Mouse (Mus musculus) c-Kit-positive CD71-negative TER-119-negative erythroid progenitor cells, embryonic 14.5 days (primary cell): ENCODE data around the gene Cers6.

Experiments
- DNase-seq: peaks from one replicate; pipeline ENCODE4 v3.0.0-alpha.2; 2013; ENCODE audit warnings: low read depth

Gene Cers6

DNA sequence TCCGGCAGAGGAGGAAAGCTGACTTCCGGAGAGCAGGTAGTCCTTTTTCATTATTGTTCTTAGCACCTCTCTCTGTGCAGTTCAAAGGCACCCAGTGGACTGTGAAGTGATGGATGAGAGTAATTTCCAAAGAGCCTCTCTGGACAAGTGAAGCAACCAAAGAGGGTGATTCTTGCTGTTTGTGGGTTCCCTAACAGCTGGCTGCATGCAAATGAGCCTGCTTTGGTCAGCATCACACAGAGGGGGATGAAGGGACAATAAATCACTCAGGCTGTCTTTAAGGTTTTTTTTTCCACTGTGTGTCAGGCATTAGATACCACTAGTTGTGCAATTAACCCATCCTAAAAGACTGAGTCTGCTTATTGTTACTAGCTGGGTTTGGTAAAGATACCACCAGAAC is 258.5 kb downstream of the Cers6 start:
- no peak for DNase-seq

DNA sequence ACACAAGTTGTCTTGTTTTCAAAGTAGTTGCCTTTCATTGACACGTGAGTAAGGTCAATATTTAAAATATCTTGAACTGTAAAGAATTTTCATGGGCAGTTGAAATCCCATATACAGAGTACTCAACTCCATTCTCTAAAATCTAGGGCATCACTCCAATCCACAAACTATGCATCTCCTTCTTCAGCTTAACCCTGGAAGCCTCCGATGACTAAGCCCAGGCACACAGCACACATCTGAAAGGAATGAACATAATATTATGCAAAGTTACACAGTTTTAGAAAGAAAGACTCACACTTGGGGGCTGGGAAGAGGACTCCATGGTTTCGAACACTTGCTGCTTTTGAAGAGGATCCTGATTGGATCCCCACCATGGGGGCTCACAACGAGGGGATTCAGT is 260.4 kb downstream of the Cers6 start:
- DNase-seq = no peak

DNA sequence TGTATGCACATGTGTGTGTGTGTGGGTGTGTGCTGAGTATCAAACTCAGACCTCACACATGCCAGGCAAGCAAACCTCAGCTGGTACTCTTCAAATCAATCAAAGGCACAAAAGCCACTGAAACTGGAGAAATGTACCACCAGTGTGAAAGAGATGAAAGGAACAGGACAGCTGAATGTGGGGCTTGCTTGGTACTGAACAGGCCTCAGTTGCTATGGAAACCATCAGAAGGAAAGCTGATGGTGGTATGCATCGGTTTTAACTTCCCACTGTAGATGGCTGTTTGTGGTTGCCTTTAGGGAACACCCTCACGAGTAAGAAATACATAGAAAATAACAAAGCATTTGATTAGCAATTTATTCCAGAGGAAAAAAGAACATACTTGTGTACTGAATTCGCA is 264.2 kb downstream of the Cers6 start:
- no peak for DNase-seq

DNA sequence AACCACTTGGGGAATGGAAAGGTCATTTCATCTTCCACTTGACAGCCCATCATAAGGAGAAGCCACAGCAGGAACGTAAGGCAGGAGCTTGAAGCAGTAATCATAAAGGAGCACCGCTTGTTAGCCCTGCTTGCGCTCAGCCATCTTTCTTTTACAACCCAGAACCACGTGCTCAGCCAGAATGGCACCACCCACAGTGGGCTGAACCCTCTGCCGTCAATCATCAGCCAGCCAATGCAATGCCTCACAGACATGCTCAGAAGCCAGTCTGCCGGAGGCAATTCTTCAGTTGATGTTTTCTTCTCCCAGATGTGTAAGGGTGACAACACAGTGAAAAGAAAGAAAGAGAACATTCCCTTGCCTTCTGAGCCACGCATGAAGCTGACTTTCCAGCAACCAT is 267.1 kb downstream of the Cers6 start:
- DNase-seq = no peak

DNA sequence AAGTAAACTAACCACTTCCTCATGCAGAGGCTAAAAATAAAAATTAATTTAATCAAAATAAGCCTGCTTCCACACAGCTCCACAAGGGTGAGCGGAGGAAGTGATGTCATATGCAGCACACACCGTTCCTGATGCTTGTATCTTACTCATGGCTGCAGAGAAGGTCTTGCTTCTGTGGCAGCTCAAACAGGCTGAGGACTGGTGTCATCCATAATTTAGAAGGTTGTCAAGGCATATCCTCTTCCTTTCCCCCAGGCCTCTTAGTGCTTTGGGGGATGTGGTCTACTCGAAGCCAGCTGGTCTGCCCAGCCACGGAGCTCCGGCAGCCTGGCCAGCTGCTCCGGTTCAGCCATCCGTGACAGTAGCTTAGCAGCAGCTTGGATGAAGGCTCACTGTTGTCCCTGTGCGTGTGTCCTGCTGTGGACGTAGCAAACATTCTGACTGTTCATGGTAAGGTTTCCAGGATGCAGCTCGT is 267.7 kb downstream of the Cers6 start:
- peak; percentile 18 for DNase-seq

DNA sequence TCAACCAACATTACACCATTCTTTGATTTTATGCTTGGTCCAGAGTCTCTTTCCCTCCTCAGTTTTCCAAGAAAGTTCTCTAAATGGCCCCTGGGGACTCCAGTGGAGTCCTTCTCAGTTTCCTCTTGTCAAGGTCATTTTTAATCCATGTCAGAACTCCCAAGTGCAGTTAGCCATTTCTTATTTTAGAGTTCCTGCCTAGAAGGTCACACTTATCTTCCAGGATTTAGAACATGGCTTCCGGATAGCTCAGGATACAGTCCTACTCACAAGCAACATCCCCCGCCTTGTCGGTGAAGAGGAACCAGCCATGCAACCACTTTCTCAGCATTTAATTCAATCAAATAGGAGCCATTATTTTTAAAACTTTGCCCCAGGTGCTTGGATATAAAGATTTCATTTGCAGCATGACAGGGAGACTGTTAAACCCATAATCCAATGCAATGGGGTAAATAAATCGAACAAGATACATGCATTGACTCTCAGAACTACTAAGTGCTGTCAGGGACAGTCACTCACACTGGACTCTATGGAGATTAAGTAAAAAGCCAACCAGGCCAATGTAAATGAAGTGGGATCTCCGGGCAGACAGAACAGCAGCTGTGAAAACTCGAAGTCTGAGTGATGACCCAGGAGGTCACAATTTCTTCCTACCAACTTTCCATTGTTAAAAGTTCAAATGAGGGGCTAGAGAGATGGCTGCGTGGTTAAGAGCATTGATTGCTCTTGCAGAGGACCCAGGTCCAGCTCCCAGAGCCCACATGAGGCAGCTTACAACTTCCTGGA is 268.4 kb downstream of the Cers6 start:
- DNase-seq = no peak

- no peak for DNase-seq
These were observed 270.8 kb downstream of the Cers6 start for GRCm38 (mm10) chr2:69132046-69132445.

- DNase-seq = no peak
These were observed 271.3 kb downstream of the Cers6 start for GRCm38 (mm10) chr2:69132488-69133040.

DNA sequence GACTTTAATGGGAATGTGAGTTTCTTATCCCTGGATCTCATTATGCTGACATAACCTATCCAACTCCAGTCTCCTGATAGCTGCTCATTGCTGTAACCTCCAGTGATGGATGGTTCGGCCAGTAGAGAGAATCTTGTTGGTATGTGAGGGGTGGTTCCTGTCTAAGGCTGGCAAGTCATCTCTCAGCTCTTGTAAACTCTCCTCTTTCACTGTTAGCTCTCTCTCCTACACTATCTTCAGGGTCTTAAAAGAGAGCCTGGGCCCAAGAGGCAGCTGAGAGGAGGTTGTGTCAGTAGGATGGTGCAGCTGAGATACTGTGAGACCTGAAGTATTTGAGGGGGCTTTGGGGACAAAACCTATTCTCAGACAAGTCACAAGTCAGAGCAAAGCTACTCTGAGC is 272.9 kb downstream of the Cers6 start:
- no peak for DNase-seq

- no peak for DNase-seq
These were observed 273.7 kb downstream of the Cers6 start for GRCm38 (mm10) chr2:69134937-69135336.

GRCm38 (mm10) chr2:69135661-69136576 is 274.7 kb downstream of the Cers6 start, which contains the start of gene Nostrin:
Nostrin (plus strand) TSS chr2:69135800.
- DNase-seq = peak; percentile 16

- no peak for DNase-seq
These were observed 276.3 kb downstream of the Cers6 start for GRCm38 (mm10) chr2:69137406-69138084.

DNA sequence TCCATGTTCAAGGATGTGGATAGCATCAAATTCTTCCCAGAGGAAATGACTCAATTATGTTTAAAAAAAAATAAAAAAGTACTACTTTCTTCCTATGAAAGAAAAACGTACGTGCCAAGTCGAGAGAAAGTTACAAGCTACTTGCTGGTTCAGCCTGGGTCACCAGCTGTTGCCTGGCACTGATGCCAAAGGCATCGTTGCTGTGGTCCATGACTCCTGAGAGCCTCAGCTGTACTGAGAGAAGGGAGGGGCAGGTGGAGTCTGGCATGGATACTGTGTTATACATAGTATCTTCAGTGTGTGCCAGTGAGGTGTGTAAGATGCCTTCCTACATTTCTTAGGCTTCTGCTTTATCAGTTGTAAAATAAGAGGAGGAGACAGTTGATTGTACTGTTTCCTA is 277.5 kb downstream of the Cers6 start:
- no peak for DNase-seq

DNA sequence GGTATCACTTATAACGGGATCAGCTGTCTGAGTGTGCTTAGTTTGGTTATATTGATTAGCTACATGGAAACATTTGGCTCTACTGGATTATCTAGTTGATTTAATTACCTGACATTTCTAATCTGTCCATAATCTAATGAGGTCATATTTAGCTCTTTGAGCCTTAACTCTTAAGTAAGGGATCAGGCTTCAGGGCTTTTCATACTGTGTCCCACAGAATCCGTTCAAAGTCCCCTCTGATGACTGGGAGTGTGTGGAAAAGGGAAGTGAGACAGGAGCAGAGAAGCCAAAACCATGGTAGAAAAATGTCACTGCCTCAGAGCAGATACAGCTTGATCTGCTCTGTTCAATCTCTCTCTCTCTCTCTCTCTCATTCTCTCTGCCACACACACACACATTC is 279.0 kb downstream of the Cers6 start:
- no peak for DNase-seq

GRCm38 (mm10) chr2:69140816-69141215 is 279.6 kb downstream of the Cers6 start:
- no peak for DNase-seq

DNA sequence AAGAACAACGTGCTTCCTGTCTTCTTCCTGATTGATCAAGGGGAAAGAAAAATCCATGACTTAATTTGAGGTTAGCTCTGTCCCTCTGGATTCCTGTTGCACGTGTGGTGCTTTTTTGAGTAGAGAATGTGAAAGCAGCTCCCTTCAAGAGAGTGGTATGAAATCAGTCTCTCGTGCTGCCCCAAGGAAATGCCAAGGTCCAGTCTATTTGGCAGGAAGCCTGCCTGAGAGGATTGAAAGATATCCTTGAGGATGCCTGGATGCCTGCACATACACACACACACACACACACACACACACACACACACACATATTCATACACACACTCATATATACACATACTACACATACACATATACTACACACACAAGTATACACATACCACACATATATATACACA is 287.4 kb downstream of the Cers6 start:
- DNase-seq = no peak

- DNase-seq = no peak
These were observed 287.9 kb downstream of the Cers6 start for GRCm38 (mm10) chr2:69149154-69149553.

DNA sequence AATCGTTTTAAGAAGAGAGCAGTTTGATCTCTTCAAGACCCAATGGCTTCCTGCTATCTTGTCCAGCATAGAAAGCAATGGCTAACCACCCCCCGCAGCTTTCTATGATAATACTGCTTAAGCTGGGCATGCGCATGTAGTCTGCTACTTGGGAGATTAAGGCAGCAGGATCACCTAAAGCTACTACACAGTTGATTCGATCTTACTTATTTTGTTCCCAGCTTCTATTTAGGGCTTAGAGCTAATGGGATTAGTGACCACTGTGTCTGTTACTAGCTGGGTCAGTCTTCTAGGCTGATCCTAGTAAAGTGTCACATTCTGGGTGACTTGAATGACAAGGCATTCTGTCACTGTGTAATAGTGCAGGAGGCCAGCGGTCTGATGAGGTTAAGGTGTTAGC is 289.6 kb downstream of the Cers6 start:
- DNase-seq = no peak

DNA sequence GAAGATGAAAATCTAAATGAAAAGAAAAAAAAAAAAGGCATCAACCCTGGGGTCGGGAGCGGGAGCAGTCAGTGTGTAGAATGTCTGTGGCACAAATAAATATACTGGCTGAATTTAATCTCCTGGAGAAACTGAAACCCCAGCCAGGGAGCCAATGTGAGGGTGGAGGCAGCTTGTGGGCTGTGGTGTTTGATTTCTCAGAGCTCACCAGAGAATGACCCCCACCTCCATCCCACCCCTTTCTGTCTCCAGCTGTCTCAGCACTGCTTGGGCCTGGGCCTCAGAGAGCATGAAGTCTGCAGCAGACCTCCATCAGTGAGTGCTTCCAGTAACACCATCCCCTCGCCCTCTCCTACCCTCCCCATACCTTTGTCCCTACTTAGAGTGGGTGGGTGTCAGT is 294.6 kb downstream of the Cers6 start:
- DNase-seq = no peak

DNA sequence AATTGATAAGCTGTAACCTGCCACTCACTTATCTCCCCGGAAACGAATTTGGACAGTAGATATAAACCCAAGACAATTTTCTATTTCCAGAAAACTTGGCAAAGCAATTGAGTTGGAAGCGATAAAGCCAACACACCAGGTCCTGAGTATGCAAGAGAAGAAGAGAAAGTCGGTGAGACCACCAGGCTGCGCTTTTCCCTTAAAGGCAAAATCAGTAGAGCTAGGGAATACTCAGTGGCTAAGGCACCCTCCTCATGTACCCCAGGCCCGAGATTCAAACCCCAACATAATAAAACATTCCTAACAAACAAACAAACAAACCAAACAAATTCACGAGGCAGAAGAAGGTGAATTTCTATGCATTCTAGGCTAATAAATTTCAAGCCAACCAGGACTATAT is 295.0 kb downstream of the Cers6 start:
- no peak for DNase-seq

GRCm38 (mm10) chr2:69158907-69159306 is 297.7 kb downstream of the Cers6 start:
- no peak for DNase-seq
